Mouse (Mus musculus): ENCODE results near the gene Platr17. TPM values are rescaled to one million over a fixed set of nuclear protein-coding genes. Genes with fewer than 3 reads are reported as not detected.

Platr17 gene
- polyA plus RNA-seq, 1 experiment from 2014 or later, result 1.1 TPM

- under 1% methylated on average over 19 of the region's 20 CpGs for WGBS
- Histone ChIP-seq H3K27ac (peak overlapping the region; percentile 87), H3K36me3 (peaks cover 40% of the 10 kb centered on the region), H3K27me3 (replicated peaks) (no peaks in the 10 kb centered on the region), H3K9me3 (no peaks in the 10 kb centered on the region), H3K4me2 (peak overlapping the region; percentile 70), H3K9ac (peak overlapping the region; percentile 29; the same call in 1 of the 2 replicates), H3K4me1 (peaks cover 28% of the 10 kb centered on the region), H3K4me3 (replicated peaks) (peak overlapping the region; percentile 58)
- ATAC-seq (ENCODE audit: insufficient read depth, low FRiP score, low read depth), result 0 out of 2 replicates have a peak, but pooled peaks have one; percentile 1
Measured at GRCm38 (mm10) chr17:33916294-33916693, 11.4 kb downstream of the Platr17 start.

DNA sequence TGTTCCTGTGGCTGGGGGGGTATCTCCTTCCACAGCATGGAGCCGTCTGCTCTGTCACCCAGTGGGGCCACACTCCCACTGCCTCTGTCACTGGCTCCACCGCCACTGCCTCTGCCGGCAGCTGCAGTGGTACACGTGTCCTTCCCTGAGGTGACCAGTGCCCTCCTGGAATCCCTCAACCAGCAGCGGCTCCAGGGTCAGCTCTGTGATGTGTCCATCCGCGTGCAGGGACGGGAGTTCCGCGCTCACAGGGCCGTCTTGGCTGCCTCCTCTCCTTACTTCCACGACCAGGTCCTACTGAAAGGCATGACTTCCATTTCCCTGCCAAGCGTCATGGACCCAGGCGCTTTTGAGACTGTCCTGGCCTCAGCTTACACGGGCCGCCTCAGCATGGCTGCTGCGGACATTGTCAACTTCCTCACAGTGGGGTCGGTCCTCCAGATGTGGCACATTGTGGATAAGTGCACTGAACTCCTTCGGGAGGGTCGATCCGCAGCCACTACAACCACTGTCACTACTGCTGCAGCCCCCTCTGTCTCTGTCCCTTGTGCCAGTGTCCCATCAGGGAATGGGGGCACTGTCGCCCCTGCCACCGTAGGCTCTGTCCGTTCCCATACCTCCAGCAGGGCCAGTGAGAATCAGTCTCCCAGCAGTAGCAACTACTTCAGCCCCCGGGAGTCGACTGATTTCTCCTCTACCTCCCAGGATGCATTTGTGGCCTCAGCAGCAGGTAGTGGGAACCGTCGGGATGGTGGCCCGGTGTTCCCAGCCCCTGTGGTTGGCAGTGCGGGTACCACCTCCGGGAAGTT lies 12.1 kb downstream of the Platr17 start:
- no peak overlapping the region for H3K9ac ChIP-seq
- H3K27me3 ChIP-seq (replicated peaks), result no peaks in the 10 kb centered on the region
- peaks cover 24% of the 10 kb centered on the region for H3K4me1 ChIP-seq
- H3K36me3 ChIP-seq, result peaks cover 32% of the 10 kb centered on the region
- H3K9me3 ChIP-seq, result no peaks in the 10 kb centered on the region
- peak overlapping the region; percentile 87; the same call in 1 of the 2 replicates for H3K27ac ChIP-seq
- 73% methylated on average over 31 of the region's 31 CpGs for WGBS
- peak overlapping the region; percentile 70 for H3K4me2 ChIP-seq
- ATAC-seq (ENCODE audit: insufficient read depth, low FRiP score, low read depth), result no peak
- H3K4me3 ChIP-seq (replicated peaks), result peak overlapping the region; percentile 58

DNA sequence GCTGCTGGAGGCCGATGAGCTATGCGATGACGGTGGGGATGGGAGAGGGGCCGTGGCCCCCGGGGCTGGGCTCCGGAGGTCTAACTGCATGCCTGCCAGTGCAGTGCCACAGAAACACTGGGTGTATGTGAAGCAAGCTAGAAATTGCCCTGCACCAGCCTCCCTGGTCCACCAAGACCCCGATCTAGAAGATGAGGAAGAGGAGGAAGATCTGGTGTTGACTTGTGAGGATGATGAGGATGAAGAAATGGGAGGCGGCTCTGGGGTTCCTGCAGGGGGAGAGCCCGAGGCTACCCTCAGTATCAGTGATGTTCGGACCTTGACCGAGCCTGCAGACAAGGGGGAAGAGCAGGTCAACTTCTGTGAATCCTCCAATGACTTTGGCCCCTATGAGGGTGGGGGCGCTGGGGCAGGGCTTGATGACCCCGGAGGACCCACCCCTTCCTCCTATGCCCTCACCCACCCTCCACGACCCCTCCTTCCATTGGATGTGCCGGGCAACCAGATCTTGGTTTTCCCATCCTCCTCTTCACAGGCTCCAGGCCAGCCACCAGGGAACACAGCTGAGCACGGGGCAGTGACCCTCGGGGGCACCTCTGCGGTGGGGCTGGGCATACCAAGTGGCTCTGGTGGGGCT lies 12.8 kb downstream of the Platr17 start:
- 80% methylated on average over 18 of the region's 18 CpGs for WGBS
- H3K4me2 ChIP-seq, result 0 out of 2 replicates have a peak overlapping the region, but pooled peaks have one; percentile 3

GRCm38 (mm10) chr17:33918293-33919203 lies 13.6 kb downstream of the Platr17 start:
- 52% methylated on average over 37 of the region's 37 CpGs for WGBS
- no peak for ATAC-seq (ENCODE audit: insufficient read depth, low FRiP score, low read depth)
- no peaks in the 10 kb centered on the region for H3K27me3 ChIP-seq (replicated peaks)
- 0 out of 2 replicates have a peak overlapping the region, but pooled peaks have one; percentile 70 for H3K9ac ChIP-seq
- H3K4me3 ChIP-seq (replicated peaks), result peak overlapping the region; percentile 72
- H3K4me2 ChIP-seq, result peak overlapping the region; percentile 94
- H3K4me1 ChIP-seq, result peaks cover 24% of the 10 kb centered on the region
- H3K36me3 ChIP-seq, result peaks cover 21% of the 10 kb centered on the region
- H3K9me3 ChIP-seq, result no peaks in the 10 kb centered on the region
- peak overlapping the region; percentile 91 for H3K27ac ChIP-seq

More for the DNA sequence above, 12.8 kb downstream of the Platr17 start:
- Histone ChIP-seq H3K4me1 (peaks cover 24% of the 10 kb centered on the region), H3K9me3 (no peaks in the 10 kb centered on the region), H3K27ac (no peak overlapping the region; the same call in 1 of the 2 replicates), H3K36me3 (peaks cover 27% of the 10 kb centered on the region), H3K27me3 (replicated peaks) (no peaks in the 10 kb centered on the region), H3K4me3 (replicated peaks) (no peak overlapping the region; the same call in 1 of the 2 replicates), H3K9ac (no peak overlapping the region)
- ATAC-seq (ENCODE audit: insufficient read depth, low FRiP score, low read depth), result no peak

DNA sequence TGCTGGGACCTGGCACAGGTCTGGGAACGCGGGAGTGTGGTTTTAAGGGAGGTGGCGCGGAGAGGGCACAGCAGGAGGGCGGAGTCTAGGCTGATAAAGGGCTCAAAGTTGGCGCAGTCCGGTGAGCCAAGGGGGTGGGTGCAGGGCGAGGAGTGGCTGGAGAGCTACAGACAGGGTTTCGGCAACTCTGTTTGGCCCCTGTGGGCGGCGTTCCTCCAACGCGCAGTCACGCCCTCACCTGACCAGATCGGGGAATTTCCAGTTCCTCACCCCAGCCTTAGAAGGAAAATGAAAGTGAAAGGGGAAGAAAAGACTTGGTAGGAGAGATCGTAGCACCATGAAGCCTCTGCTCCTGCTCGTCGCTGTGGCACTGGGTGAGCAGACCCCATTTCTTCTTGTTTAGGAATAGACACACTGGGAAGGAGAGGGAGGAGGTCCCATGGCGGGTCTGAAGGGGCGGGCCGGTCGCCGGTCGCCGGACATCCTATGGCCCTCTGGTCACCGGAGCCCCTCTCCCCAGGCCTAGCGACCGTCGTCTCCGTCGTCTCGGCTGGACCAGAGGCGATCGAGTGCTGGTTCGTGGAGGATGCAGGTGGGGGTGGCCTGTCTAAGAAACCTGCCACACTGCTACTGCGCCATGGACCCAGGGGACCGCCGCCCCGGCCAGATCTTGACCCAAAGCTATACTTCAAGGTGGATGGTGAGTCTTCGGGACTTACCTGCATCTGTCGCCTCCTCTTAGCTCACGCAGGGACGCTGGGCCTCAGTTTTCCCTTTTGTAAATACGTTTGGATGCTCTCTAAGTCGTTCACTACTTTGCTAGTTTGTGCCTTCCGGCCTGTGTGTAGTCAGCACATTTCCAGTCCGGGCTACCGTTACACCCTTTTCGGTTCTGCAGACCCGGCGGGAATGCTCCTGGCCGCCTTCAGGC lies 14.7 kb downstream of the Platr17 start:
- peaks cover 15% of the 10 kb centered on the region; the same call in 1 of the 2 replicates for H3K36me3 ChIP-seq
- peak; percentile 67 for ATAC-seq (ENCODE audit: insufficient read depth, low FRiP score, low read depth)

GRCm38 (mm10) chr17:33920282-33921097 lies 15.6 kb downstream of the Platr17 start:
- under 1% methylated on average over 36 of the region's 36 CpGs for WGBS
- peak overlapping the region; percentile 91 for H3K27ac ChIP-seq
- H3K4me1 ChIP-seq, result peaks cover 19% of the 10 kb centered on the region

More for the DNA sequence above, 14.7 kb downstream of the Platr17 start:
- peak overlapping the region; percentile 72 for H3K4me3 ChIP-seq (replicated peaks)
- H3K4me1 ChIP-seq, result peaks cover 24% of the 10 kb centered on the region
- H3K27ac ChIP-seq, result peak overlapping the region; percentile 91
- peak overlapping the region; percentile 70 for H3K9ac ChIP-seq
- no peaks in the 10 kb centered on the region for H3K9me3 ChIP-seq
- peak overlapping the region; percentile 94 for H3K4me2 ChIP-seq
- no peaks in the 10 kb centered on the region for H3K27me3 ChIP-seq (replicated peaks)
- WGBS, result 1% methylated on average over 51 of the region's 52 CpGs

DNA sequence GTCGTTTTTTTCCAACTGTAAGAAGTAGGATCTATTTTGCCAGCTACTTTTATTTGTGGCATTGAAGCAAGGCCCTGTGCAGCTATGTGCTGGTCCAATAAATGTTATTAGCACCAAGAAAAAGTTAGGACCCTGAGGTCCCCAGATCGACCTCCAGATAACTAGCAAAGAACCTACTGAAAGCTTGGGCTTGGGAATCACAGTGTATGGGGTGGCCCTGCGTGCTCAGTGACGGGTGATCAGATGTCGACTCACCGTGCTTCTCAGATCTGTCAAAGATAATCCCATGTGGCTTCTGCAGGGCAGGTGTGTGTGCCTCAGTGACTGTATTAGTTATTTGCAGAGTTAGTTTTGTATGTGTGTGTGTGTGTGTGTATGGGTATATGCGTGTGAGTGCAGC lies 16.4 kb downstream of the Platr17 start:
- peaks cover 19% of the 10 kb centered on the region for H3K4me1 ChIP-seq
- peak overlapping the region; percentile 72; the same call in 1 of the 2 replicates for H3K4me3 ChIP-seq (replicated peaks)
- no peak overlapping the region for H3K9ac ChIP-seq
- no peak overlapping the region for H3K4me2 ChIP-seq
- H3K9me3 ChIP-seq, result no peaks in the 10 kb centered on the region
- WGBS, result 84% methylated on average over 7 of the region's 7 CpGs
- H3K36me3 ChIP-seq, result peaks cover 15% of the 10 kb centered on the region
- H3K27ac ChIP-seq, result no peak overlapping the region
- no peaks in the 10 kb centered on the region for H3K27me3 ChIP-seq (replicated peaks)
- ATAC-seq (ENCODE audit: insufficient read depth, low FRiP score, low read depth), result no peak

More at GRCm38 (mm10) chr17:33920282-33921097, 15.6 kb downstream of the Platr17 start:
- ATAC-seq (ENCODE audit: insufficient read depth, low FRiP score, low read depth), result peak; percentile 11; the same call in 1 of the 2 replicates
- Histone ChIP-seq H3K9me3 (no peaks in the 10 kb centered on the region), H3K27me3 (replicated peaks) (no peaks in the 10 kb centered on the region), H3K9ac (peak overlapping the region; percentile 70), H3K36me3 (peaks cover 15% of the 10 kb centered on the region; the same call in 1 of the 2 replicates), H3K4me2 (peak overlapping the region; percentile 94), H3K4me3 (replicated peaks) (peak overlapping the region; percentile 72)

DNA sequence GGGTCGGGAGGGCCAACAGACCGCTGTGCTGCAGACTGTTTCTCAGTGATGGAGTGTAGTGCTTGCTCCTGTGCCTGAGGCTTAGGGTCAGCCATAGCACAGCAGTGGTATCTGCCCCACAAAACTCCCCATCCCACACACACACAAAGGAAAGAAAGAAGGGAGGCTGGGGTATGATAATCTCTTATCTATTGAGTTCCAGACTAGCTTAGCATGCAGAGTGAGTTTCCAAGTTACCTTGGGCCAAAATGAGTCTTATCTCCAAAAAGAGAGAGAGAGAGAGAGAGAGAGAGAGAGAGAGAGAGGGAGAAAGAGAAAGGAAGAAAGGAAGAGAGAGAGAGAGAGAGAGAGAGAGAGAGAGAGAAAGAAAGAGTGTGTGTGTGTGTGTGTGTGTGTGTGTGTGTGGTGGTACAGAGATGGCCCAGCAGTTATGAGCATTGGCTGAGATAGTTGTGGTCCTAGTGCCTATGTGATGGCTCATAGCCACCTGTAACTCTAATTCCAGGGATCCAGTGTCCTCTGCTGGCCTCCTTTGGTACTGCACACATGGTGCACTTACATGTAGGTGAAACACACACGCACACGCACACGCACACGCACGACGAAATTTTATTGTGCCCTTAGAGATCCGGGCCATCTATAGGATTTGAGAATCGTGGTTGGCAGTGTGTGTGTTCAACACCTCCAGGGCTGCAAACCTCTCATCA lies 19.8 kb downstream of the Platr17 start:
- Histone ChIP-seq H3K27me3 (replicated peaks) (no peaks in the 10 kb centered on the region), H3K36me3 (no peaks in the 10 kb centered on the region; the same call in 1 of the 2 replicates), H3K9me3 (no peaks in the 10 kb centered on the region), H3K27ac (no peak overlapping the region), H3K4me2 (no peak overlapping the region), H3K4me1 (peaks cover 9% of the 10 kb centered on the region), H3K4me3 (replicated peaks) (no peak overlapping the region), H3K9ac (no peak overlapping the region)
- 79% methylated on average over 10 of the region's 10 CpGs for WGBS
- no peak for ATAC-seq (ENCODE audit: insufficient read depth, low FRiP score, low read depth)

DNA sequence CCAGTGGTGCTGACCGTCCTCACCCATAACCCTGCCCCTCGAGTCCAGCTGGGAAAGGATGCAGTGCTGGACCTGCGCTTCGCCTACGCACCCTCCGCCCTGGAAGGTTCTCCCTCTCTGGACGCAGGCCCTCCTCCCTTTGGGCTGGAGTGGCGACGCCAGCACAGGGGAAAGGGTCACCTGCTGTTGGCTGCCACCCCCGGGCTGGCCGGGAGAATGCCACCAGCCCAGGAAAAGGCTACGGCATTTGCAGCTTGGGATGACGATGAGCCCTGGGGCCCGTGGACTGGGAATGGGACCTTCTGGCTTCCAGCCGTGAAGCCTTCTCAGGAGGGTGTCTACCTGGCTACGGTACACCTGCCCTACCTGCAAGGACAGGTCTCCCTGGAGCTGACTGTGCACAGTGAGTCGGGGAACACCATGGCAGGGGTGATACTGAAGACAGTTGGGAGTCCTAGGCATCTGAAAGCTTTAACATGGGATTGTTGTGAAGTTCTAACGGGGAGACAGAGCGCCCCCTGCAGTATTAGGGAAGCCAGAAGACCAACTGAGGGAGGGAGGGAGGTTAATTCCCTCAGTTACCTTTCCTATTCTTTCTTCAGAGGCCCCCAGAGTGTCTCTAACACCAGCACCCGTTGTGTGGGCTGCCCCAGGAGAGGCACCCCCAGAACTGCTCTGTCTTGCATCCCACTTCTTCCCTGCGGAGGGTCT lies 20.6 kb downstream of the Platr17 start:
- Histone ChIP-seq H3K27ac (no peak overlapping the region), H3K36me3 (no peaks in the 10 kb centered on the region; the same call in 1 of the 2 replicates), H3K4me2 (no peak overlapping the region), H3K9me3 (no peaks in the 10 kb centered on the region), H3K4me3 (replicated peaks) (no peak overlapping the region), H3K4me1 (peaks cover 9% of the 10 kb centered on the region), H3K9ac (no peak overlapping the region), H3K27me3 (replicated peaks) (no peaks in the 10 kb centered on the region)
- no peak for ATAC-seq (ENCODE audit: insufficient read depth, low FRiP score, low read depth)
- WGBS, result 80% methylated on average over 21 of the region's 21 CpGs
